Mouse (Mus musculus) frontal cortex, postnatal 36 days (tissue): Measurements from ENCODE around the gene Caml.

ENCODE experiments used
- DNase-seq, 2 experiments: peaks; one replicate each; pipeline ENCODE4 v3.0.0; 2022; ENCODE audit warnings: low spot score in 2 of 2

Caml gene

GRCm38 (mm10) chr13:55620275-55620674 lies 2.5 kb upstream of the Caml start:
- no peak for DNase-seq

DNA sequence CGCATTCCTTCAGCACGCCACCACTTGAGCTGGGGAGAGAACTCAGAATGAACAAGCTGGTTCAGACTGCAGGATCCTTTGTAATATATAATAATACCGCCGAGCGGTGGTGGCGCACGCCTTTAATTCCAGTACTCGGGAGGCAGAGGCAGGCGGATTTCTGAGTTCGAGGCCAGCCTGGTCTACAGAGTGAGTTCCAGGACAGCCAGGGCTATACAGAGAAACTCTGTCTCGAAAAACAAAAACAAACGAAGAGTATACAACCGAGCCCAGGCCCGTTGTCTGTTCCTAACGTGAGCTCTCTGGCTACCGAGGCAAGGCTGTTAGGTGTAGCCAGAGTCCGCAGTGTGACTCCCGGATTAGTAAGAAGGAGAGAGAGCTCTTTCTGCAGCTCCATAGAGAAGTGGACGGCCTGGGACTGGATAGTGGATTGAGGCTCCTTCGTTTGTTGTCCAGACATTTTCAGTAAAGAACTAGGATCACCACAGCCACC lies 603 bp upstream of the Caml start:
- DNase-seq = peak in 1 of 2 experiments; percentile 35

DNA sequence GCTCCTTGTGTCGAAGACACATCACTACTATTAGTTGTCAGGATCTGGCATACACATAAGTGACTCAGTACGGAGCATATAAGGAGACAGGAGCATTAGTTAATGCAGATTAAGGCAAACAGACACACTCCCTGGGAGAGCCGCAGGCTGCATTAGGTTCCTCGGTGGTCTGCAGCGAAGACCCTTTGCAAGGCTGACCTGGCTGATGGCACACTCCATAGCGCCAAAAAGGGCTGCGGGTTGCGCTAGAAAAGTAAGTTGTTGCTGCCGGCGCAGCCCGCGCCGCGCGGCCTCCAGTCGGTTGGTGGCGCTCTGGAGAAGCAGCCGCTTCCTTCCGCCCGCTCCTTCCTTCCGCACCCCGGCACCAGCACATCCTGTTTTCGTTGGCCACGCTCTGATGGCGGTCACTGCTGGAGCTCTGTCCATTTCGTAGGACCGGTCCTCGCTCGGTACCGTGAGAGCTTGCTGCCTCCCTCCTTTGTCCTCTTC lies 11.9 kb downstream of the Caml start, which contains the start of gene Ddx46:
Ddx46 (plus strand) TSS at position 389 of the 489 bp plus-strand sequence.
- peak; percentile 88 for DNase-seq

DNA sequence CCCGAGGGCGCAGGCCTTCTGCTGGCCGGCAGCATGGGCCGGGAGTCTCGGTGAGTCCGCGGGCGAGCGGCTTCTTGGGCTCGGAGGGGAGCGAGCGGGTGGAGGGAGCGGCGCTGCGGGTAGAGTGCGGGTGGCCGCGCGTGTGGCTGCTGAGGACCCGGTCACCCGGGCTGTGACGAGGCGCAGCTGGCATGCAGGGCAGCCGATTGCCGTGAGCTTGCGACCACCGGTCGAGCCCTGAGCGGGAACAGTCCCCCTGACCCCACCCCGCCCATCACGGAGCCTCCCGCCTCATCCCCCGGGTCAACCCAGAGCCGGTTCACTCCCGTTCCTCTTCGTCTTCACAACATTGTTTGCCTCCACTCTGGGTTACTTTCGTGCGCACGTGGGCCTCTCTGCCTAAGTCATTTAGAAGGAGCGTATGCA lies 12.4 kb downstream of the Caml start:
- no peak for DNase-seq

DNA sequence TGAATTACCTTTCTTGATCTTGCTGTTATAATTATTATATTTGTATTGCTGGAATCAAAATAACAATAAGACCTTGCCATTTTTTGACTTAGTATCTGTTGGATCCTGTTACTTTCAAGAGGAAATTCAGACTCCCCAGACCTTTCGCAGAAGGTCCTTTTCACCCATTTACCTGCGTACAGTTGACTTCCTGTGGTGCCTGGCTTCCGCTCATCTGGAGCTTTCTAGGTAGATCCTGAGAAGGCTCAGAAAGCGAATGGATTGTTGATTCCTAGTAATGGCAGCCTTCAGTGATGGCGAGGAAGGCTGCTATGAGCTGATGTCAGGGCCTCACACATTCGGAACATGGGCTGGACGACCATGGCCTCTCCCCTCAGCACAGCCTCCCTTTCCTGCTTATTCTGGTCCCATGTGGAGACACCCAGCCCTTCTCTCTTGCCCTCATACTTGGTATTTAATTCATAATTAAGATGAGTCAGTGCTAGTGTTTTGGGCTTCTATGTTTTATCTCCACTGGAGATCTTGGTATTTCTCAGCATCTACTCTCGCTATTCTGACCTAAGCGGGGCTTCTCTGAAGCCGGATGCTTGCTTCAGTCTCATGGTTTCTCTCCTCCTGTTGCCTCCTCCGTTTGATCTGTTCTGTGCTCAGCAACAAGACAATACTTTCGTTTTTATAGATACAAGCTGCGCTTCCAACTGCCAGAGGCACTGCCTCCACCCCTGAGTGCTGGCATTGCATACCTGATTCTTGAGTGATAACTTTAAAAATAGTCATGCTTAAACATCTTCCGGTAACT lies 13.6 kb downstream of the Caml start:
- no peak for DNase-seq

DNA sequence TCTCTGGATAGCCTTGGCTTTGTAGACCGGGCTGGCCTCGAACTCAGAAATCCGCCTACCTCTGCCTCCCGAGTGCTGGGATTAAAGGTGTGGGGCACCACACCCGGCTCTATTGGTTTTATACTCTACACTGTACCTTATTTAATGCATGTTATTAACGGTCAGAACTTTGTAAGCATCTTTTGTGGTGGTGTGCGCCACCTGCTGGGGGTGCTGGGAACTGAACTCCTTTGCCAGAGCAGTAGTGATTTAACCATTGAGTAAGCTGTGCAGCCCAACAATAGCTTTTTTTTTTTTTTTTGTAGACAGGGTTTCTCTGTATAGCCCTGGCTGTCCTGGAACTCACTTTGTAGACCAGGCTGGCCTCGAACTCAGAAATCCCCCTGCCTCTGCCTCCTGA lies 17.7 kb downstream of the Caml start:
- DNase-seq = peak; percentile 72 to 80

GRCm38 (mm10) chr13:55644525-55644924 lies 21.7 kb downstream of the Caml start:
- DNase-seq = peak in 1 of 2 experiments; percentile 16

- no peak for DNase-seq
These were observed 27.3 kb downstream of the Caml start for GRCm38 (mm10) chr13:55650098-55650497.

DNA sequence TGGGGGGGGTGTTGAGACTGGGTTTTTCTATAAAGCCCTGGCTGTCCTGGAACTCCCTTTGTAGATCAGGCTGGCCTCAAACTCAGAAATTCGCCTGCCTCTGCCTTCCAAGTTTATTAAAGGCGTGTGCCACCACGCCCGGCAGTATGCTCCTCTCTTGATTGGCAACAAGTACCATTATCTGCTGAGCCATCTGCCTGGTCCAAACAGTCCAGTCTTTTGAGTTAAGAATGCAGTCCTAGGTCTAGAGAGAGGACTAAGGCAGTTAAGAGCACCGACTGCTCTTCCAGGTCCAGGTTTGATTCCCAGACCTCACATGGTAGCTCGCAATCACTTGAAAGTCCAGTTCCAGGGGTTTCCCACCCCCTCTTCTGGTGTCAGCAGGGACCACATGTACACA lies 28.2 kb downstream of the Caml start:
- DNase-seq = no peak

DNA sequence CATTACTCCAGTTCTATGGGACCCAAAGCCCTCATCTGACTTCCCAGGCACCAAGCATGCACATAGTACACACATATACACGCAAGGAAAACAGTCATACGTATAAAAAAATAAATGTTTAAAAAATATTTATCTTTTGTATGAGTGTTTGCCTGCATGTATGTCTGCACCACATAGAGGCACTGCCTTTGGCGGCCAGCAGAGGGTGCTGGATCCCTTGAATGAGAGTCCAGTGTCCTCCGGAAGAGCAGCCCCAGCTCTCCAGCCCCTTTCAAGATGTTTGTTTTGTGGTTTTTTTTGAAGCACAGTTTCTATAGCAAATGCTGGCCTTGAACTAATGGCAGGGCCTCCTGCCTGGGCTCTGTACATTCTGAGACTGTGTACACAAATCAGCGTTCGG lies 45.7 kb downstream of the Caml start:
- no peak for DNase-seq

GRCm38 (mm10) chr13:55672711-55673110 lies 49.9 kb downstream of the Caml start:
- DNase-seq = no peak

- DNase-seq = no peak
These were observed 54.6 kb downstream of the Caml start for GRCm38 (mm10) chr13:55677364-55677763.
